Mouse (Mus musculus) retina, adult 2 months (tissue): ENCODE results near the gene Epb41l2.
A peak's percentile ranks its signal among the peaks of the same experiment; 100 is the strongest.

ENCODE experiments used
- DNase-seq: peaks from one replicate; pipeline ENCODE4 v3.0.0-alpha.2; 2012; ENCODE audit warnings: low read depth, low spot score

Epb41l2 gene

GRCm38 (mm10) chr10:25359208-25359958 lies at the start of gene Epb41l2:
Epb41l2 (plus strand) TSS chr10:25359798.
- peak; percentile 72 for DNase-seq

GRCm38 (mm10) chr10:25309996-25310395 lies 49.6 kb upstream of the Epb41l2 start:
- DNase-seq, result no peak

- DNase-seq, result no peak
These were observed 48.9 kb upstream of the Epb41l2 start for GRCm38 (mm10) chr10:25310736-25311135.

GRCm38 (mm10) chr10:25311554-25312212 lies 47.9 kb upstream of the Epb41l2 start:
- DNase-seq, result no peak

GRCm38 (mm10) chr10:25313856-25314584 lies 45.6 kb upstream of the Epb41l2 start:
- DNase-seq, result no peak

GRCm38 (mm10) chr10:25317665-25318064 lies 41.9 kb upstream of the Epb41l2 start:
- DNase-seq, result no peak

- DNase-seq, result no peak
These were observed 41.2 kb upstream of the Epb41l2 start for GRCm38 (mm10) chr10:25318405-25318804.

- DNase-seq, result no peak
These were observed 40.1 kb upstream of the Epb41l2 start for GRCm38 (mm10) chr10:25319531-25319930.

- DNase-seq, result no peak
These were observed 38.4 kb upstream of the Epb41l2 start for GRCm38 (mm10) chr10:25321198-25321597.

- no peak for DNase-seq
These were observed 33.9 kb upstream of the Epb41l2 start for GRCm38 (mm10) chr10:25325690-25326089.

GRCm38 (mm10) chr10:25327511-25327910 lies 32.1 kb upstream of the Epb41l2 start:
- DNase-seq, result no peak

- no peak for DNase-seq
These were observed 29.5 kb upstream of the Epb41l2 start for GRCm38 (mm10) chr10:25330094-25330493.

GRCm38 (mm10) chr10:25331321-25332049 lies 28.1 kb upstream of the Epb41l2 start:
- no peak for DNase-seq

- no peak for DNase-seq
These were observed 26.1 kb upstream of the Epb41l2 start for GRCm38 (mm10) chr10:25333390-25334079.

GRCm38 (mm10) chr10:25340675-25341074 lies 18.9 kb upstream of the Epb41l2 start:
- DNase-seq, result no peak

- DNase-seq, result no peak
These were observed 16.8 kb upstream of the Epb41l2 start for GRCm38 (mm10) chr10:25342801-25343200.

- no peak for DNase-seq
These were observed 5.7 kb upstream of the Epb41l2 start for GRCm38 (mm10) chr10:25353941-25354340.

GRCm38 (mm10) chr10:25354390-25354789 lies 5.2 kb upstream of the Epb41l2 start:
- DNase-seq, result no peak

GRCm38 (mm10) chr10:25359959-25360811 lies 587 bp downstream of the Epb41l2 start:
- no peak for DNase-seq

- DNase-seq, result no peak
These were observed 2.6 kb downstream of the Epb41l2 start for GRCm38 (mm10) chr10:25362235-25362634.
